Mouse (Mus musculus) kidney, adult 11 months (tissue): ENCODE results near the gene Krt80.

Experiments used
- DNase-seq: peaks from one replicate; pipeline ENCODE4 v3.0.0; 2022

Gene Krt80

GRCm38 (mm10) chr15:101370101-101370911 is at the start of gene Krt80:
Krt80 (minus strand) TSS chr15:101370162.
- peak; percentile 85 for DNase-seq

DNA sequence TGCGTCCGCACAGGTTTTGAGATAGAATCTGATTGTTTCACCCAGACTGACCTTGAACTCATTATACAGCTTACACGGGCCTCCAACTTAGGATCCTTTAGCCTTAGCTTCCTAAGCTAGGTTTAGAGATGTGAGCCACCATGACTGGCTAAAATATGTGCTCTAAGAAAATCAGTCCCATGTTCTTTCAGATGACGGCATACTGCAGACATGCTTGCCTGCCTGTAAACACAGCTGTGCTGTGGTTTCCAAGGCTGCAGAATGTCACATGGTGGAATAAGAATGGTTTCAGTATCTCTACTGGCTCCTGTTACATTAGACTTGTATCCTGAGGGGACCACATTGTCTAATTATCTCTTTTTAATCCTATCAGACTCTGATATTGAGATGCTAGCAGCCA is 49.0 kb upstream of the Krt80 start:
- DNase-seq, result no peak

- DNase-seq, result no peak
These were observed 45.0 kb upstream of the Krt80 start for GRCm38 (mm10) chr15:101414807-101415565.

DNA sequence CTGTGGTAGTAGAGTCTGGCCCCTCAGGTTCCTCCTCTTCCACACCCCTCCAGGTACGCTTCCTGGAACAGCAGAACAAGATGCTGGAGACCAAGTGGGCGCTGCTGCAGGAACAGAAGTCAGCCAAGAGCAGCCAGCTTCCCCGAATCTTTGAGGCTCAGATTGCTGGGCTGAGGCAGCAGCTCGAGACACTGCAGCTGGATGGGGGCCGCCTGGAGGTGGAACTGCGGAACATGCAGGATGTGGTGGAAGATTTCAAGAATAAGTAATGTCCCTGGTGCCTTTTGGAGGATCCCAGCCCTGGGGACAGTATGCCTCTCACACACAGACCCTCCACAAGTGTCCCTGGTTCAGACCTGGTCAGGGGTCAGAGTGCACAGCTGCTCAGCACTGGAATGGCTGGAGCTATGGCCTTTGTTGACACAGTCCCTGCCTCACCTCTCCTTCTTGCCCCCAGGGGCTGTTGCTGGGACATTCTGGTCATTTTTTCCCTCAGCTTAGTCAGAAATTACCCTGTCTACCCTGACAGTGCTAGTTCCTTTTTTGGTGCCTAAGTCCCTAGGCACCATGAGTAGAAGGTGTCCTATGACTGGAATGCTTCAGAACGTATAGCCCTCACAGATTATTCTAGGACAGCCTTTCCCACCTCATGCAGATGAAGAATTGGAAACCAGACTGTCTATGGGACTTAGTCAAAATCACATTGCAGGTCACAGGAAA is 44.1 kb upstream of the Krt80 start:
- DNase-seq, result peak; percentile 35

GRCm38 (mm10) chr15:101412188-101412587 is 42.2 kb upstream of the Krt80 start:
- DNase-seq, result peak; percentile 84

- peak; percentile 77 for DNase-seq
These were observed 40.8 kb upstream of the Krt80 start, which contains the start of gene Krt7 for GRCm38 (mm10) chr15:101410775-101411174. Krt7 (plus strand) TSS chr15:101411043.

DNA sequence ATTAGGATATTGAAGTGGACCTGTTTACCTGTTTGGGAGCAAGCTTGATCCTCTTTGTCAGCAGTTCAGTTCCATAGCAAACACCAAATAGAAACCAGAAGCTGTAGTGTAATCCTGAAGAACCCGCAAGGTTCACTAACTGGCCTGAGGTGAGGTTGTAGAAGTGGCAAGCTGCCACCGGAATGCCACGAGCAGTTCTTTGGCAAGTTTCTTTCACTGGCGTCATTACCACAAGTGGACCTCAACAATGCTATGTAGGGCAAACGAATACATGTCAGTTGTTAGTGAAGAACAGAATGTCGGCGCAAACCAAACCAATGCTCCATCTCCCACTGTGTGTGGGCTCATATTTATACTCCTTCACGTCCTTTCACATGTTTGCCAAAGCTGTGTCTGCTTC is 28.3 kb upstream of the Krt80 start:
- DNase-seq, result peak; percentile 38

DNA sequence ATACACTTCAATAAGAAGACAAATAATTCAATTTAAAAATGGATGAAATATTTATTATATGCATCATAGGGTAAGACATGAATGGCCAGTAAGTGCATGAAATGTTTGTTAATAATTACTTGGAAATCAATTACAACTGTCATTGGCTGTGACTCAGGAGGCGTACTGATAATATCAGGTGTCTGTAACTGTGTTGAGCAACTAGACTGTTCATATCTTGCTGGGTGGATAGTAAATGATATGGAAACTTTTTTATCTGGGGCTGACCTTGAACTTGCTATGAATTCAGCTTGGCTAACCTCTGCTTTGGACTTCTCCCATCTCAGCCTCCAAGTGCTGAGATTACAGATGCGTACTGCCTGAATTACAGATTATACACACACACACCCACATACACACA is 27.7 kb upstream of the Krt80 start:
- DNase-seq, result no peak

DNA sequence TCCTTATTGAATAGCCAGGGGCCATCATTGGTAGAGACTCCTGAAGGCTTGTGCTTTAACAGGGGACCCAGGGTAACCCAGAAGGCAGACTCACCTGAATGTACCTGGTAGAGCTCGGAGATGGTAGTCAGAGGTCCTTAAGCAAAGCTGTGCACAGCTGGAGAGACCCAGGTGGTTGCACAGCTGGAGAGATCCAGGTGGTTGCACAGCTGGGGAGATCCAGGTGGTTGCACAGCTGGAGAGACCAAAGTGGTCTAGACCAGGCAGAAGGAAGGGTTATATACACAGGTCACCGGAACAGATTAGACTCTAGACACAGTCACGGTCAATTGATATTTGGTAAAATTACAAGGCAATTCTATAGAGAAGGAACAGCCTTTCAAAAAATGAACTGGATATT is 27.0 kb upstream of the Krt80 start:
- DNase-seq, result no peak

GRCm38 (mm10) chr15:101396466-101396865 is 26.5 kb upstream of the Krt80 start:
- DNase-seq, result no peak

- DNase-seq, result peak; percentile 66
These were observed 24.9 kb upstream of the Krt80 start for GRCm38 (mm10) chr15:101394908-101395307.

DNA sequence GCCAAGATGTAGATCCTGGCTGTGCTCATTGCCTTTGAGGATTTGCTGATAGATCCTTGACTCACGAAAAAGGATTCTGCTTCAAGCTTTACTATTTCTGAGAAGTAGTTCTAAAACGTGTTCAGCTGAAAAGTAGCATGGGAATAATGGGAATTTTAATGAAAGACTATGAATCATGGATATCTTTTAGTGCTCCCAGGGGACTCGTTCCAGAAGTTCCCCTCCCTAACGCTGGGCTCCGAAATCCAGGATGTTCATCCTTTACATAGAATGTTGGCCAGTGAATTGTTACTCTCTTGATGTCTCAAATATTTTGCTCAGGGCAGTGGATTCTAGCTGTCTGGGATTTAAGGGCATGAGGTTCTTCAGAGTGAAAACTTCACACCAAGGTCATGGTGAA is 22.3 kb upstream of the Krt80 start:
- no peak for DNase-seq

- DNase-seq, result no peak
These were observed 20.2 kb upstream of the Krt80 start for GRCm38 (mm10) chr15:101390203-101390602.

GRCm38 (mm10) chr15:101388034-101388541 is 18.1 kb upstream of the Krt80 start:
- DNase-seq, result no peak

- DNase-seq, result no peak
These were observed 17.2 kb upstream of the Krt80 start for GRCm38 (mm10) chr15:101387176-101387575.

- no peak for DNase-seq
These were observed 15.1 kb upstream of the Krt80 start for GRCm38 (mm10) chr15:101385064-101385463.

GRCm38 (mm10) chr15:101384610-101385009 is 14.6 kb upstream of the Krt80 start:
- no peak for DNase-seq

DNA sequence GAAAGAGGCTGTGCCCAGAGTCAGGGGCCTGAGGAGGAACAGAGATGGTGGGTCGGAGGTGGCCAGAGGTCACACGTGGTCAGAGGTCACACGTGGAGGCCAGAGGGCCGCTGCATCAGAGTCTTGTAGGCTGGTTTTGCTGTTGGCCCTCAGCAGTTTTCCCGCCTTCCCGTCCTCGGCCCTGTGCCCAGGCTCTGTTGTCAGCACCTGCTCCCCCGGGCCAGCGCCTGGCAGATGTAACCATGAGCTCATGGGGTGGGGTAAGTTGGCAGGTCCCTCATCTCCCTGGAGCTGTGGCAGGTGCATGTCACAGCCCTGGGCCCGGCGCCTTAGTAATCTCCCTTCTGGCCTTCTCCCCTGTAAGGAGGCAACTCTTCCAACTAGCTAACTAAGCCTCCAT is 12.8 kb upstream of the Krt80 start:
- DNase-seq, result no peak

GRCm38 (mm10) chr15:101381758-101382157 is 11.8 kb upstream of the Krt80 start:
- DNase-seq, result peak; percentile 50

GRCm38 (mm10) chr15:101378646-101379045 is 8.7 kb upstream of the Krt80 start:
- DNase-seq, result no peak

DNA sequence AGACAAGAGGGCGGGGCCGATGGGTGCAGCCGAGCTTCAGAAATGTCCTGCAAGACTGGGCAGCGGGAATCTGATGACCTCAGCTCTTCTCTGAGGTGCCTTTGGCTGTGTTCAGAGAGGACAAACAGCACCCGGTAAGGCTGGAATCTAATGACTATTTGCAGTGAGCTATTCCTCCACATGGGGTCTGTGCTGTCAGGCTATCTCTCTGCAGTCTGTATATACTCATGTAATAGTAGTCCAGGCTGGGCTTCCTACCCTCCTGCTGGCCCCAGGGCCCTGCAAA is 6.8 kb upstream of the Krt80 start:
- peak; percentile 69 for DNase-seq

- DNase-seq, result no peak
These were observed 6.2 kb upstream of the Krt80 start for GRCm38 (mm10) chr15:101375956-101376775.

GRCm38 (mm10) chr15:101374879-101375278 is 4.9 kb upstream of the Krt80 start:
- DNase-seq, result peak; percentile 73
